In genomic region chr1:36938348-36938747, GRCm38 (mm10) we compare ENCODE assay signal across 8 mouse cellular contexts. TPM values are rescaled to one million over a fixed set of nuclear protein-coding genes. Genes with fewer than 3 reads are reported as not detected.
DNase-seq lines count a peak whose midpoint lies in the region; ATAC-seq and TF ChIP-seq lines count a peak whose summit lies in the region.

No protein-coding gene starts in this region.

- H3K27me3 ChIP-seq in heart, embryonic 15.5 days, result no peaks in the 10 kb centered on the region
- no peaks in the 10 kb centered on the region for H3K27me3 ChIP-seq in MEL (ENCODE audit: control insufficient read depth in 1 of 2, insufficient read depth in 2 of 2, low read length in 2 of 2)
- no peaks in the 10 kb centered on the region for H3K27me3 ChIP-seq in midbrain, embryonic 11.5 days (ENCODE audit: control insufficient read depth, insufficient read depth, low read length)

- peak overlapping the region; percentile 96 for H3K4me3 ChIP-seq in heart, embryonic 15.5 days
- H3K4me3 ChIP-seq in MEL (ENCODE audit: control insufficient read depth in 1 of 2, insufficient read depth in 1 of 2, low read depth in 2 of 2, low read length in 2 of 2), result peak overlapping the region; percentile 84 to 91
- peak overlapping the region; percentile 83 for H3K4me3 ChIP-seq in midbrain, embryonic 11.5 days (ENCODE audit: low read depth, low read length)

- ATAC-seq in heart, embryonic 15.5 days (replicated peaks; ENCODE audit: insufficient number of reproducible peaks, insufficient read depth, low FRiP score, low read depth), result no peak
- ATAC-seq in midbrain, embryonic 11.5 days (ENCODE audit: low FRiP score), result no peak

- peaks cover 32% of the 10 kb centered on the region for H3K79me2 ChIP-seq in MEL (ENCODE audit: control insufficient read depth, insufficient read depth, low read length, poor library complexity)

- peaks cover 42% of the 10 kb centered on the region for H3K4me1 ChIP-seq in heart, embryonic 15.5 days (replicated peaks)
- H3K4me1 ChIP-seq in MEL (ENCODE audit: control insufficient read depth in 1 of 2, insufficient read depth in 2 of 2, low read length in 2 of 2), result peaks cover 29 to 39% of the 10 kb centered on the region in 2 experiments
- peaks cover 16% of the 10 kb centered on the region for H3K4me1 ChIP-seq in midbrain, embryonic 11.5 days (ENCODE audit: control insufficient read depth, insufficient read depth, low read length)

- no peak for DNase-seq in heart, adult 11 months
- DNase-seq in MEL (ENCODE audit: low read depth, low spot score), result peak; percentile 48
- peak; percentile 40 for DNase-seq in forelimb bud, embryonic 11.5 days (ENCODE audit: low read depth, low spot score)
- no peak for DNase-seq in midbrain, embryonic 11.5 days (ENCODE audit: low spot score, missing footprints)
- DNase-seq in gastrocnemius, adult 8-10 months (ENCODE audit: low spot score in 2 of 2), result no peak
- DNase-seq in spleen, adult 18-20 months, result no peak
- no peak for DNase-seq in lung, adult 18-20 months

- peak overlapping the region; percentile 98 for H3K9ac ChIP-seq in heart, embryonic 15.5 days
- H3K9ac ChIP-seq in MEL (ENCODE audit: control insufficient read depth, low read depth, low read length, poor library complexity, severe bottlenecking), result peak overlapping the region; percentile 99
- peak overlapping the region; percentile 87 for H3K9ac ChIP-seq in midbrain, embryonic 11.5 days (ENCODE audit: low read length)

- 2% methylated on average over 9 of the region's 9 CpGs for WGBS in heart, embryonic 15.5 days
- WGBS in midbrain, embryonic 11.5 days, result 5% methylated on average over 9 of the region's 9 CpGs

- TF ChIP-seq CTCF in MEL (IDR thresholded peaks at IDR 0.05 in 2 of 3, conservative IDR thresholded peaks at IDR 0.05 in 1 of 3; ENCODE audit: control insufficient read depth in 1 of 3, insufficient read depth in 1 of 3, low read depth in 2 of 3, low read length in 3 of 3, poor library complexity in 1 of 3, severe bottlenecking in 1 of 3), result no peak

- no peak for TF ChIP-seq POLR2A in MEL (IDR thresholded peaks at IDR 0.05; ENCODE audit: control insufficient read depth in 1 of 2, insufficient read depth in 1 of 2, low read depth in 1 of 2, low read length in 2 of 2, poor library complexity in 1 of 2)

- TF ChIP-seq EP300 in MEL (IDR thresholded peaks at IDR 0.05; ENCODE audit: low read depth in 1 of 2, low read length in 2 of 2), result 0 out of 4 replicates have a peak, but pooled peaks of 1 of the 2 experiments have one; percentile 4

- H3K9me3 ChIP-seq in heart, embryonic 15.5 days (replicated peaks), result no peaks in the 10 kb centered on the region
- H3K9me3 ChIP-seq in MEL (replicated peaks; ENCODE audit: insufficient read depth, low read length), result no peaks in the 10 kb centered on the region
- H3K9me3 ChIP-seq in midbrain, embryonic 11.5 days (ENCODE audit: control insufficient read depth, low read length), result no peaks in the 10 kb centered on the region

- H3K27ac ChIP-seq in heart, embryonic 15.5 days, result no peak overlapping the region; the same call in 1 of the 2 replicates
- H3K27ac ChIP-seq in MEL (ENCODE audit: control insufficient read depth, low read depth, low read length), result peak overlapping the region; percentile 28; the same call in 1 of the 2 replicates
- H3K27ac ChIP-seq in midbrain, embryonic 11.5 days (ENCODE audit: low read depth, low read length), result no peak overlapping the region

- H3K4me2 ChIP-seq in heart, embryonic 15.5 days, result peak overlapping the region; percentile 62
- H3K4me2 ChIP-seq in midbrain, embryonic 11.5 days, result peak overlapping the region; percentile 76

- no peaks in the 10 kb centered on the region for H3K36me3 ChIP-seq in heart, embryonic 15.5 days
- H3K36me3 ChIP-seq in MEL (ENCODE audit: control insufficient read depth in 1 of 2, insufficient read depth in 2 of 2, low read length in 2 of 2), result peaks cover 0 to 46% of the 10 kb centered on the region in 2 experiments; a peak in 2 of 4 replicates
- no peaks in the 10 kb centered on the region for H3K36me3 ChIP-seq in midbrain, embryonic 11.5 days (ENCODE audit: control insufficient read depth, insufficient read depth, low read length)

- no peak for TF ChIP-seq RAD21 in MEL (IDR thresholded peaks at IDR 0.05; ENCODE audit: low read depth, low read length)

TF ChIP-seq in MEL, 35 proteins besides CTCF, POLR2A, EP300 and RAD21:
- TF ChIP-seq HCFC1 (IDR thresholded peaks at IDR 0.05; ENCODE audit: low read depth, low read length) (0 out of 2 replicates have a peak, but pooled peaks have one; percentile 29), MYC (IDR thresholded peaks at IDR 0.05; ENCODE audit: low read depth, low read length) (no peak)
TF ChIP-seq in MEL: peak in this region for 1.

RNA-seq across cellular contexts. Expression of gene Tmem131, which starts 5.1 kb away (rescaled TPM):
- 6.2 and 8.6 TPM in 2 replicates for polyA plus RNA-seq in heart, embryonic 15.5 days (2015; fragmentation: Nextera tagmentation; extraction: Ambion mirVana)
- total RNA-seq in MEL (2012; rRNA removed), result 11.4 and 12.7 TPM in 2 replicates
- 100 to 1,000 TPM in 1 of 2 experiments, 10 to 100 TPM in 1; 48.8 to 196 TPM for polyA plus RNA-seq in MEL (2012; ENCODE audit: insufficient read depth in 1 of 2, insufficient read length in 2 of 2, low read depth in 1 of 2, low replicate concordance in 2 of 2, missing spikeins in 1 of 2)
- polyA plus RNA-seq in midbrain, embryonic 11.5 days (2014; fragmentation: Nextera tagmentation; extraction: Ambion mirVana), result 14.7 and 15.2 TPM in 2 replicates
- total RNA-seq in gastrocnemius, adult 8-10 months (2022), result 10 to 100 TPM; 22.6 to 28.6 (median 27.4) TPM

Comparison
In these comparisons a context has a peak if more than half of its experiments do, and no peak if none do; other contexts are left out.
1. DNase-seq: peak in MEL (single experiment) and forelimb bud, embryonic 11.5 days (single experiment); none in heart, adult 11 months (single experiment), midbrain, embryonic 11.5 days (single experiment), gastrocnemius, adult 8-10 months (0 of 2), spleen, adult 18-20 months (0 of 2) and lung, adult 18-20 months (0 of 2).
2. Peak in every context shown above with its lines, with median percentiles within 50 percentile points of each other: H3K4me3 ChIP-seq and H3K9ac ChIP-seq.